Mouse (Mus musculus) hindbrain, embryonic 16.5 days (tissue): ENCODE results near the gene Pdk2. TPM values are rescaled to one million over a fixed set of nuclear protein-coding genes. Genes with fewer than 3 reads are reported as not detected.

ENCODE experiments used
- ATAC-seq: fragments of 200-750 bp; cut with Nextera tagmentation; 2 replicates; pipeline ENCODE4 v1.8.0; 2017; ENCODE audit warnings: moderate TSS enrichment, moderate library complexity
- H3K27ac ChIP-seq: fragments of 300-500 bp; sonication (generic); 2 replicates; pipeline ENCODE4 v1.5.1; 2014; ENCODE audit warnings: low read depth, mild to moderate bottlenecking, control low read depth, low read length, moderate library complexity
- H3K27me3 ChIP-seq: fragments of 300-500 bp; sonication (generic); replicated peaks from 2 replicates; pipeline ENCODE4 v1.6.1; 2014; ENCODE audit warnings: low read length; ENCODE audit not compliant: control insufficient read depth, insufficient read depth
- H3K36me3 ChIP-seq: fragments of 300-500 bp; sonication (generic); 2 replicates; pipeline ENCODE4 v1.6.1; 2014; ENCODE audit warnings: mild to moderate bottlenecking, low read length, moderate library complexity, mixed read lengths; ENCODE audit not compliant: control insufficient read depth, insufficient read depth
- H3K4me1 ChIP-seq: fragments of 300-500 bp; sonication (generic); 2 replicates; pipeline ENCODE4 v1.6.1; 2014; ENCODE audit warnings: low read depth, low read length; ENCODE audit not compliant: control insufficient read depth, insufficient read depth
- H3K4me2 ChIP-seq: fragments of 300-500 bp; sonication (generic); 2 replicates; pipeline ENCODE4 v1.6.1; 2014; ENCODE audit warnings: mild to moderate bottlenecking, low read length, control low read depth, moderate library complexity
- H3K4me3 ChIP-seq: fragments of 300-500 bp; sonication (generic); 2 replicates; pipeline ENCODE4 v1.5.1; 2014; ENCODE audit warnings: mild to moderate bottlenecking, low read length, control low read depth, moderate library complexity
- H3K9ac ChIP-seq: fragments of 300-500 bp; sonication (generic); 2 replicates; pipeline ENCODE4 v1.6.1; 2014; ENCODE audit warnings: low read depth, mild to moderate bottlenecking, control low read depth, low read length, moderate library complexity
- H3K9me3 ChIP-seq: fragments of 300-500 bp; sonication (generic); 2 replicates; pipeline ENCODE4 v1.6.1; 2014; ENCODE audit warnings: mild to moderate bottlenecking, low read length, moderate library complexity; ENCODE audit not compliant: control insufficient read depth
- WGBS: fragments of 180-500 bp; shearing (Covaris S2); extraction: QIAGEN DNeasy Blood & Tissue Kit; methylation state at CpG from one replicate; pipeline ENCODE4 v1.1.7; 2014; 5-methylcytosine and 5-hydroxymethylcytosine counted together
- polyA plus RNA-seq: library from polyadenylated mRNA; unstranded; fragments of >200 nt; fragmentation: Nextera tagmentation; extraction: Ambion mirVana; gene quantifications from 2 replicates; pipeline ENCODE4 v1.2.1, GENCODE M21; 2015

Gene Pdk2
- polyA plus RNA-seq, 1 experiment from 2014 or later, result 34.6 TPM

DNA sequence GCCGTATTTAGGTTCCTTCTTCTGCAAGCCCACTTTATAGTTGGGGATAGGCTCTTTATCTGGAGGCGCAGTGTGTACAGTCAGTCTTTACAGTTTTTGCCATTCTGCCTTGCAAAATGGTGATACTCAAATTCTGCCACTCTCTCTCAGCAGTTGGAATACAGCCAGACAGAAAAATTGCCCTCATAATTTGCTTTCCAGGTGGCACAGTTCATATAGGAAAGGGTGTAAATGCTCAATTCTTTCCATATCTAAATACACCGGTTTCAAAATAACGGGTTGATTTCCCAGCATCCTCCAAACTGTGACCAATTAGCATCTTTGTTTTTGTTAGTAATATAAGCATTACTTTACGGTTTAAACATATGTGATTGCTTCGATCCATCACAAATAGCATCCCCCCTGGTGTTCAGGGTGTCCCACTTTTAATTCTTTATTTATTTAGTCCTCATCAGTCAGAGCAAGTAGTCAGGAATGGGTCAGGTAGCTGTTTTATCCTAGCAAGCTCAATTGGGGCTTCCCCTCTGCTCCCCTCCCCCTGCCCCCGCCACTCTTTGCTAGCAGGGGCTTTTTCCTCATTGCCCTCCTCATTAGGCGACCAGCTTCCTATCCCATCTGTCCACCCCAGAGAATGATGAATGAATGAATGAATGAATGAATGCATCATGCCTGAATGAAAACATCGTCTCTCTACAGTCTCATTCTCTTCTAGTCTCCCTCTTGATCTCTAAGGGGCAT is 62.8 kb downstream of the Pdk2 start:
- ATAC-seq, result peak; percentile 40
- H3K36me3 ChIP-seq, result no peaks in the 10 kb centered on the region
- peaks cover 10% of the 10 kb centered on the region for H3K4me1 ChIP-seq
- peak overlapping the region; percentile 58 for H3K4me2 ChIP-seq
- peak overlapping the region; percentile 53 for H3K9ac ChIP-seq
- H3K27me3 ChIP-seq, result no peaks in the 10 kb centered on the region
- peak overlapping the region; percentile 23 for H3K4me3 ChIP-seq
- 30% methylated on average over 9 of the region's 9 CpGs for WGBS
- H3K9me3 ChIP-seq, result no peaks in the 10 kb centered on the region
- H3K27ac ChIP-seq, result peak overlapping the region; percentile 82

Other genes starting within 250 kb of the Pdk2 start
- 105 and 275 TPM in 2 replicates for gene Col1a1, start 105.1 kb downstream of the Pdk2 start, polyA plus RNA-seq
- not detected in 2 replicates for gene Hils1, start 73.8 kb downstream of the Pdk2 start, polyA plus RNA-seq
- gene Sgca, start 65.0 kb downstream of the Pdk2 start, polyA plus RNA-seq, result 0.24 and 1.3 TPM in 2 replicates
- 17.8 and 18.8 TPM in 2 replicates for gene Ppp1r9b, start 50.3 kb downstream of the Pdk2 start, polyA plus RNA-seq
- 160 and 181 TPM in 2 replicates for gene Samd14, start 31.5 kb downstream of the Pdk2 start, polyA plus RNA-seq
- 16.7 and 19.3 TPM in 2 replicates for gene Itga3, start 35.4 kb upstream of the Pdk2 start, polyA plus RNA-seq
- gene Dlx3, start 78.8 kb upstream of the Pdk2 start, polyA plus RNA-seq, result 0.19 and 0.32 TPM in 2 replicates
- not detected in 2 replicates for gene Dlx4, start 104.9 kb upstream of the Pdk2 start, polyA plus RNA-seq
- not detected in 2 replicates for gene Tac4, start 220.2 kb upstream of the Pdk2 start, polyA plus RNA-seq